Mouse (Mus musculus) cortical plate, adult 2 months (tissue): ENCODE measurements at regions not wholly inside any gene's neighbourhood (a gene's known extent, or its start where the extent isn't known, plus 50 kb on each side); places are given as distances from the start of the nearest gene placed in this dataset.

Source experiments
- CTCF ChIP-seq: fragments of 200-500 bp; IDR thresholded peaks from 2 replicates; pipeline ENCODE4 v1.5.1; 2011; ENCODE audit warnings: mild to moderate bottlenecking, control low read depth, low read length; ENCODE audit not compliant: insufficient read depth; ENCODE audit errors: extremely low read depth
- POLR2A ChIP-seq: fragments of 200-500 bp; IDR thresholded peaks from 2 replicates; pipeline ENCODE4 v1.6.1; 2011; ENCODE audit warnings: mild to moderate bottlenecking, low read length, control low read depth; ENCODE audit not compliant: insufficient read depth; ENCODE audit errors: extremely low read depth

- TF ChIP-seq CTCF, result no peak
- no peak for TF ChIP-seq POLR2A
These were observed 534.0 kb downstream of the Hdgfl1 start for GRCm38 (mm10) chr13:26235941-26236340.
